Mouse (Mus musculus) MEL (cell line): Measurements from ENCODE around the gene Arntl. TPM values are rescaled to one million over a fixed set of nuclear protein-coding genes. Genes with fewer than 3 reads are reported as not detected.

Source experiments
- DNase-seq: peaks from one replicate; pipeline ENCODE4 v3.0.0; 2011; ENCODE audit warnings: low read depth, low spot score
- H3K27ac ChIP-seq: 2 replicates; pipeline ENCODE4 v1.5.1; 2012; ENCODE audit warnings: low read depth, mild to moderate bottlenecking, control low read depth, low read length, moderate library complexity; ENCODE audit not compliant: control insufficient read depth
- H3K27me3 ChIP-seq, 2 experiments: fragments of 150-350 bp in 1 of 2; sonication (generic) in 1 of 2; 2 replicates each; pipeline ENCODE4 v1.6.1; 2012; ENCODE audit warnings: low read length in 2 of 2, mild to moderate bottlenecking in 2 of 2, improper control_type of control experiment in 1 of 2, moderate library complexity in 1 of 2; ENCODE audit not compliant: insufficient read depth in 2 of 2, control insufficient read depth in 1 of 2
- H3K36me3 ChIP-seq, 2 experiments: 2 replicates each; pipeline ENCODE4 v1.6.1; 2012 to 2014; ENCODE audit warnings: low read length in 2 of 2, improper control_type of control experiment in 1 of 2, inconsistent platforms in 1 of 2, mild to moderate bottlenecking in 1 of 2; ENCODE audit not compliant: insufficient read depth in 2 of 2, control insufficient read depth in 1 of 2
- H3K4me1 ChIP-seq, 2 experiments: fragments of 150-350 bp in 1 of 2; sonication (generic) in 1 of 2; 2 replicates each; pipeline ENCODE4 v1.6.1; 2012; ENCODE audit warnings: low read length in 2 of 2, improper control_type of control experiment in 1 of 2, mild to moderate bottlenecking in 1 of 2; ENCODE audit not compliant: insufficient read depth in 2 of 2, control insufficient read depth in 1 of 2
- H3K4me3 ChIP-seq, 2 experiments: fragments of 150-350 bp in 1 of 2; sonication (generic) in 1 of 2; 2 replicates each; pipeline ENCODE4 v1.5.1; 2012; ENCODE audit warnings: low read depth in 2 of 2, low read length in 2 of 2, mild to moderate bottlenecking in 2 of 2, moderate library complexity in 2 of 2, control low read depth in 1 of 2, improper control_type of control experiment in 1 of 2; ENCODE audit not compliant: control insufficient read depth in 1 of 2, insufficient read depth in 1 of 2
- H3K79me2 ChIP-seq: 2 replicates; pipeline ENCODE4 v1.6.1; 2012; ENCODE audit warnings: mild to moderate bottlenecking, low read length, moderate library complexity; ENCODE audit not compliant: control insufficient read depth, poor library complexity, insufficient read depth
- H3K9ac ChIP-seq: 2 replicates; pipeline ENCODE4 v1.6.1; 2012; ENCODE audit warnings: low read depth, mild to moderate bottlenecking, control low read depth, low read length, moderate library complexity; ENCODE audit not compliant: control insufficient read depth, poor library complexity, severe bottlenecking
- H3K9me3 ChIP-seq: fragments of 150-350 bp; sonication (generic); replicated peaks from 2 replicates; pipeline ENCODE4 v1.6.1; 2012; ENCODE audit warnings: mild to moderate bottlenecking, low read length, improper control_type of control experiment, moderate library complexity; ENCODE audit not compliant: insufficient read depth
- CHD1 ChIP-seq: IDR thresholded peaks from 2 replicates; pipeline ENCODE4 v1.6.1; 2012; ENCODE audit warnings: low read depth, mild to moderate bottlenecking, inconsistent platforms, low read length, improper control_type of control experiment
- CHD2 ChIP-seq: IDR thresholded peaks from 2 replicates; pipeline ENCODE4 v1.6.1; 2011; ENCODE audit warnings: low read length, improper control_type of control experiment
- CTCF ChIP-seq, 3 experiments: IDR thresholded peaks in 2 of 3; conservative IDR thresholded peaks in 1 of 3; 2 replicates each; pipeline ENCODE4 v1.5.1; 2011 to 2012; ENCODE audit warnings: low read length in 3 of 3, low read depth in 2 of 3, mild to moderate bottlenecking in 2 of 3, improper control_type of control experiment in 1 of 3, inconsistent platforms in 1 of 3, mixed read lengths in 1 of 3, moderate library complexity in 1 of 3; ENCODE audit not compliant: control insufficient read depth in 1 of 3, insufficient read depth in 1 of 3, poor library complexity in 1 of 3, severe bottlenecking in 1 of 3
- EP300 ChIP-seq, 2 experiments: IDR thresholded peaks; 2 replicates each; pipeline ENCODE4 v1.6.1; 2011; ENCODE audit warnings: improper control_type of control experiment in 2 of 2, low read length in 2 of 2, low read depth in 1 of 2, mild to moderate bottlenecking in 1 of 2
- GABPA ChIP-seq: IDR thresholded peaks from 2 replicates; pipeline ENCODE4 v1.6.1; 2012; ENCODE audit warnings: low read depth, mild to moderate bottlenecking, inconsistent platforms, low read length, improper control_type of control experiment, moderate library complexity
- HCFC1 ChIP-seq: IDR thresholded peaks from 2 replicates; pipeline ENCODE4 v1.6.1; 2012; ENCODE audit warnings: low read depth, mild to moderate bottlenecking, inconsistent platforms, low read length, improper control_type of control experiment, moderate library complexity
- JUND ChIP-seq: IDR thresholded peaks from 2 replicates; pipeline ENCODE4 v1.6.1; 2011; ENCODE audit warnings: low read depth, mild to moderate bottlenecking, improper control_type of control experiment, low read length
- MAZ ChIP-seq: IDR thresholded peaks from 2 replicates; pipeline ENCODE4 v1.6.1; 2012; ENCODE audit warnings: low read depth, mild to moderate bottlenecking, inconsistent platforms, low read length, improper control_type of control experiment
- MEF2A ChIP-seq: IDR thresholded peaks from 2 replicates; pipeline ENCODE4 v1.6.1; 2014; ENCODE audit warnings: low read depth, mild to moderate bottlenecking, inconsistent platforms, low read length, improper control_type of control experiment; ENCODE audit not compliant: poor library complexity, insufficient replicate concordance, severe bottlenecking; ENCODE audit errors: extremely low read depth
- MXI1 ChIP-seq: IDR thresholded peaks from 2 replicates; pipeline ENCODE4 v1.6.1; 2011; ENCODE audit warnings: mild to moderate bottlenecking, low read depth, low read length, improper control_type of control experiment
- NELFE ChIP-seq: IDR thresholded peaks from 2 replicates; pipeline ENCODE4 v1.6.1; 2011; ENCODE audit warnings: low read depth, low read length, improper control_type of control experiment
- NRF1 ChIP-seq: IDR thresholded peaks from 2 replicates; pipeline ENCODE4 v1.6.1; 2014; ENCODE audit warnings: low read depth, mild to moderate bottlenecking, inconsistent platforms, low read length, improper control_type of control experiment, moderate library complexity; ENCODE audit not compliant: poor library complexity, insufficient read depth, severe bottlenecking
- POLR2A ChIP-seq, 2 experiments: IDR thresholded peaks; 2 replicates each; pipeline ENCODE4 v1.6.1; 2011 to 2012; ENCODE audit warnings: low read length in 2 of 2, mild to moderate bottlenecking in 2 of 2, control low read depth in 1 of 2, improper control_type of control experiment in 1 of 2, low read depth in 1 of 2, moderate library complexity in 1 of 2; ENCODE audit not compliant: control insufficient read depth in 1 of 2, insufficient read depth in 1 of 2, poor library complexity in 1 of 2
- POLR2AphosphoS5 ChIP-seq: IDR thresholded peaks from 2 replicates; pipeline ENCODE4 v1.6.1; 2012; ENCODE audit warnings: low read depth, borderline replicate concordance, mild to moderate bottlenecking, inconsistent platforms, low read length, moderate library complexity, mixed read lengths
- RAD21 ChIP-seq: IDR thresholded peaks from 2 replicates; pipeline ENCODE4 v1.6.1; 2011; ENCODE audit warnings: mild to moderate bottlenecking, low read depth, low read length, improper control_type of control experiment
- SIN3A ChIP-seq: IDR thresholded peaks from 2 replicates; pipeline ENCODE4 v1.6.1; 2012; ENCODE audit warnings: low read length, improper control_type of control experiment, inconsistent platforms
- ZKSCAN1 ChIP-seq: IDR thresholded peaks from 2 replicates; pipeline ENCODE4 v1.6.1; 2012; ENCODE audit warnings: low read depth, mild to moderate bottlenecking, inconsistent platforms, low read length, improper control_type of control experiment, moderate library complexity
- ZMIZ1 ChIP-seq: IDR thresholded peaks from 2 replicates; pipeline ENCODE4 v1.6.1; 2012; ENCODE audit warnings: low read depth, mild to moderate bottlenecking, inconsistent platforms, low read length, improper control_type of control experiment, moderate library complexity
- ZNF384 ChIP-seq: IDR thresholded peaks from 2 replicates; pipeline ENCODE4 v1.6.1; 2012; ENCODE audit warnings: low read depth, mild to moderate bottlenecking, inconsistent platforms, low read length, improper control_type of control experiment
- polyA plus RNA-seq, 2 experiments: library from polyadenylated mRNA; stranded (reverse) in 1 of 2; unstranded in 1 of 2; fragments of >175 nt in 1 of 2; fragments of >200 nt in 1 of 2; gene quantifications; 2 replicates each; pipeline versions ENCODE4 v1.2.1 to v1.2.4; 2012; ENCODE audit warnings: low replicate concordance in 2 of 2, low read depth in 1 of 2; ENCODE audit not compliant: insufficient read length in 2 of 2, insufficient read depth in 1 of 2, missing spikeins in 1 of 2
- total RNA-seq: library from RNA; depleted of rRNA; stranded (reverse); fragments of 300-350 nt; gene quantifications from 2 replicates; pipeline ENCODE4 v1.2.3, GENCODE M21; 2012

The Arntl gene
- total and polyA plus RNA-seq, 3 experiments: 2.0 to 4.5 TPM; not detected in 1

DNA sequence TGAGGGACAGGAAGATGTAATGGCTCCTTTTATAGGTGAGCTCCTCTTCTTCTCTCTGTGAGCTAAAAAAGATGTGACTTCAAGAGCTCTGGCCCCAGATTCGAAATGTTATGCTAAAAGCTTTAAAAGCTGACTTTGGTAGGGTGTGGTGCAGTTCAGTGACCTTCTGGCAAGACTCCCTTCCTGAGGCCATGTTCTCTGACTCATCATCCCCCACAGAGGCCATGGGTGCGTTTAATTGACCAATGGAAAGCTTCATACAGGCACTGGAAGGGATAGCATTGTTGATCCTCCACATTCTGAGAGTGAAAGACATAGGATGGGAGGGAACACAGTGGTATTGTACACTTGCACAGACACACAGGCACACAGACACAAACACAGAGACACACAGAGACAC is 34.8 kb upstream of the Arntl start:
- no peak for DNase-seq
- H3K9me3 ChIP-seq: no peaks in the 10 kb centered on the region
- H3K4me3 ChIP-seq: no peak overlapping the region
- H3K9ac ChIP-seq: no peak overlapping the region
- peaks cover 0 to 2% of the 10 kb centered on the region in 2 experiments; a peak in 1 of 4 replicates for H3K27me3 ChIP-seq
- H3K4me1 ChIP-seq: no peaks in the 10 kb centered on the region
- no peaks in the 10 kb centered on the region for H3K36me3 ChIP-seq
- no peak for TF ChIP-seq MAZ
- no peak for TF ChIP-seq NELFE
- TF ChIP-seq SIN3A: no peak
- TF ChIP-seq CHD2: no peak
- TF ChIP-seq NRF1: no peak
- TF ChIP-seq EP300 (IDR thresholded peaks at IDR 0.05; ENCODE audit: low read depth in 1 of 2, low read length in 2 of 2): no peak
- TF ChIP-seq ZMIZ1: no peak
- TF ChIP-seq CHD1: no peak
- TF ChIP-seq CTCF (IDR thresholded peaks at IDR 0.05 in 2 of 3, conservative IDR thresholded peaks at IDR 0.05 in 1 of 3; ENCODE audit: control insufficient read depth in 1 of 3, insufficient read depth in 1 of 3, low read depth in 2 of 3, low read length in 3 of 3, poor library complexity in 1 of 3, severe bottlenecking in 1 of 3): no peak
- no peak for TF ChIP-seq HCFC1
- TF ChIP-seq JUND: no peak
- no peaks in the 10 kb centered on the region for H3K79me2 ChIP-seq
- no peak overlapping the region for H3K27ac ChIP-seq

DNA sequence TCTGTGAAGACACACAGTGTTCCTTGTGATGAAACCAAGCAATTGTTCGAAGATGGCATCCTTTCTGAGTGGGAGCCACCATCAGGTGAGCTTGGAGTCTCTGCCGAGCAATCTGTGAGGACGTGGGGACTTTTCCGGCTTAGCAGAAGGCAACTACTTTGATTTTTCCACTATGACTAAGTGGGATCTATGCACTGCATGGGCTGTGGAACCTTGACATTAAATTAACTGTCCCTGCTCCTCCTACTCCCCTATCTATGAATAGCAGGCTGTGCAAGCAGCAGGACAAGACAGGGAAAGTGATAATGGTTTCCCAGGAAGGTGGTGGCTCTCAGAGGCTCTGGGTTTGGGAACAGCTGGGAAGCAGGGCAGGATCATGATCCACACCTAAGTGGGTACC is 31.8 kb upstream of the Arntl start:
- H3K4me1 ChIP-seq: no peaks in the 10 kb centered on the region
- H3K79me2 ChIP-seq: no peaks in the 10 kb centered on the region
- DNase-seq: no peak
- no peak for TF ChIP-seq CHD2
- TF ChIP-seq POLR2A (IDR thresholded peaks at IDR 0.05; ENCODE audit: control insufficient read depth in 1 of 2, insufficient read depth in 1 of 2, low read depth in 1 of 2, low read length in 2 of 2, poor library complexity in 1 of 2): no peak
- TF ChIP-seq MXI1: no peak
- TF ChIP-seq ZNF384: no peak
- no peak for TF ChIP-seq POLR2AphosphoS5
- no peak for TF ChIP-seq GABPA
- TF ChIP-seq EP300 (IDR thresholded peaks at IDR 0.05; ENCODE audit: low read depth in 1 of 2, low read length in 2 of 2): no peak
- no peak for TF ChIP-seq RAD21
- no peak for TF ChIP-seq NELFE
- no peak for TF ChIP-seq MEF2A
- no peak for TF ChIP-seq ZKSCAN1
- H3K27ac ChIP-seq: no peak overlapping the region
- H3K27me3 ChIP-seq: no peaks in the 10 kb centered on the region
- H3K9me3 ChIP-seq: no peaks in the 10 kb centered on the region
- no peak overlapping the region for H3K9ac ChIP-seq
- no peaks in the 10 kb centered on the region for H3K36me3 ChIP-seq
- H3K4me3 ChIP-seq: no peak overlapping the region
